Mouse (Mus musculus) heart, postnatal 0 days (tissue): ENCODE data around the gene Ppm1b.

ENCODE experiments used
- CTCF ChIP-seq: IDR thresholded peaks from 2 replicates; pipeline ENCODE4 v1.5.1; 2016; ENCODE audit warnings: antibody characterized with exemption, control low read depth, low read depth
- EP300 ChIP-seq: IDR thresholded peaks from 2 replicates; pipeline ENCODE4 v1.6.1; 2016; ENCODE audit warnings: antibody characterized with exemption, low read depth

GRCm38 (mm10) chr17:84942358-84943032, 14.0 kb upstream of the Ppm1b start:
- TF ChIP-seq CTCF = no peak
- no peak for TF ChIP-seq EP300
